Mouse (Mus musculus): ENCODE data around the gene Cyth1.

DNA sequence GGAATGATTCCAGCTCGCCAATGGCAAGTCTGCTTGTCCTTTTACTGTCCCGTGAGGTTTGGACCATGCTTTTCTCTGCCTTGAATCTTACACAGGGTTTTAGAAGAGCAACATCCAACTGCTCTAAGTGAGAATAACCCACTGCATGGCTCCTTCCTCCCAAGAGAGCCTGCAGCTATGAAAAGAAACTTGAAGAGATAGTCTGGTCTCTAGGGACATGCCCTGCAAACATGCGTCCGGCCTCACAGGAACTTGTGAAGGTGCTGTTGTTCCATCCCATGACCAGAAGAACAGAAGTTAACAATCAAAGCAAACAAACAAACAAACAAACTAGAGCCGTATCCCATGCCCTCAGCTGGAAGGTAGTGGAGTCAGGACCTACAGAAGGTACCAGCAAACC lies 55.4 kb downstream of the Cyth1 start:
- no peak for TF ChIP-seq MYOG (IDR thresholded peaks at IDR 0.05; ENCODE audit: control insufficient read depth in 1 of 3, insufficient read depth in 1 of 3, insufficient read length in 2 of 3, low read depth in 2 of 3)
- no peak for TF ChIP-seq POLR2A (IDR thresholded peaks at IDR 0.05; ENCODE audit: insufficient read length, low read depth)
- no peak for TF ChIP-seq USF1 (IDR thresholded peaks at IDR 0.05; ENCODE audit: low read depth)
- no peak for TF ChIP-seq POLR2AphosphoS2 (IDR thresholded peaks at IDR 0.05; ENCODE audit: insufficient read length, low read depth)
- TF ChIP-seq E2F4 (IDR thresholded peaks at IDR 0.05; ENCODE audit: insufficient read depth): no peak
- no peak for TF ChIP-seq MYOD1 (IDR thresholded peaks at IDR 0.05; ENCODE audit: control insufficient read depth in 1 of 3, insufficient read length in 2 of 3, low read depth in 2 of 3)
- no peak for TF ChIP-seq MAX (IDR thresholded peaks at IDR 0.05; ENCODE audit: low read depth)
- no peak for TF ChIP-seq SRF (IDR thresholded peaks at IDR 0.05; ENCODE audit: control insufficient read depth, insufficient read length, low read depth)
- TF ChIP-seq TCF12 (IDR thresholded peaks at IDR 0.05; ENCODE audit: insufficient read depth, poor library complexity, severe bottlenecking): no peak
- no peak for TF ChIP-seq CEBPB (IDR thresholded peaks at IDR 0.05; ENCODE audit: insufficient read depth, poor library complexity, severe bottlenecking)

All from myocyte (in vitro differentiated cells).